In the genomic region with DNA sequence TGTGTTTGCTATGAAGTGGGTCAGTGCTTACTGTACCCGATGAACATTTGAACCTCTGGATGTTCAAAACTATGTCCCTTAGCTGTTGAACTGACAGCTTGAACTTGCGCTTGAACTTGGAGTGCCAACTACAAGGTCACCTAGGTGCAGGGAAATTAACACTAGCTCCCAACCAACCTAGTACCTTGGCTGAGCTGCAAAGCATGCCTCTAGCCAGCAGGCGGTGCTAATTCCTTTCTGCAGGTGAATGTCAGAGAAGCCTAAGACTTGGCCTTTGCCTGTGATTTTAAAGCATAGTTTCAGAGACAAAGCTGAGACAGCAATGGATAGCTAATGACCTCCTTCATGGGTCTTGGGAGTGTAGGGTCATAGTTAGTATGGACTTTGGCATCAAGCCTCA, we compare ENCODE assay signal across 9 mouse cellular contexts. TPM values are rescaled to one million over a fixed set of nuclear protein-coding genes. Genes with fewer than 3 reads are reported as not detected.
A peak's percentile ranks its signal among the peaks of the same experiment; 100 is the strongest.
DNase-seq lines count a peak whose midpoint lies in the region; ATAC-seq and TF ChIP-seq lines count a peak whose summit lies in the region.
"Had no signal": no experiment of that assay in that cellular context is flagged by ENCODE, and none has a peak within 500 bp of the region (broad histone marks: within the 10 kb centered on the region; RNA-seq: fewer than 3 reads in every experiment).

No protein-coding gene starts in this region.

- no peak overlapping the region for H3K4me2 ChIP-seq in heart, postnatal 0 days (ENCODE audit: low read depth, low read length)
- H3K4me2 ChIP-seq: limb, embryonic 12.5 days had no signal

- no peak for ATAC-seq in heart, postnatal 0 days (ENCODE audit: insufficient read depth, low read depth)

- H3K36me3 ChIP-seq in heart, postnatal 0 days (replicated peaks; ENCODE audit: control insufficient read depth, insufficient read depth, low read length): peaks cover 43% of the 10 kb centered on the region

- no peak overlapping the region for H3K4me3 ChIP-seq in heart, postnatal 0 days (ENCODE audit: low read depth, low read length)
- H3K4me3 ChIP-seq: limb, embryonic 12.5 days had no signal

- no peak overlapping the region for H3K9ac ChIP-seq in heart, postnatal 0 days (replicated peaks; ENCODE audit: low read depth, low read length)
- H3K9ac ChIP-seq: limb, embryonic 12.5 days had no signal

- peak overlapping the region; percentile 94 for H3K27ac ChIP-seq in heart, postnatal 0 days (ENCODE audit: low read depth)

- H3K4me1 ChIP-seq in heart, postnatal 0 days (ENCODE audit: control insufficient read depth, insufficient read depth): peaks cover 35% of the 10 kb centered on the region; the same call in 1 of the 2 replicates

- no peak for TF ChIP-seq EP300 in heart, postnatal 0 days (IDR thresholded peaks at IDR 0.05; ENCODE audit: low read depth)

- H3K27me3 ChIP-seq in heart, postnatal 0 days (ENCODE audit: control insufficient read depth, insufficient read depth, low read length): no peaks in the 10 kb centered on the region
- H3K27me3 ChIP-seq: limb, embryonic 12.5 days had no signal

- 36% methylated on average over 3 of the region's 3 CpGs for WGBS in heart, postnatal 0 days

- H3K9me3 ChIP-seq in heart, postnatal 0 days (replicated peaks; ENCODE audit: control insufficient read depth, low read length): no peaks in the 10 kb centered on the region
- H3K9me3 ChIP-seq: limb, embryonic 12.5 days had no signal

- peak; percentile 86 for TF ChIP-seq CTCF in heart, postnatal 0 days (IDR thresholded peaks at IDR 0.05; ENCODE audit: low read depth)

- peak; percentile 41 to 45 for DNase-seq in adrenal gland, adult 18-20 months (ENCODE audit: low spot score in 2 of 2)
- no peak for DNase-seq in adrenal gland, adult 8-10 months
- peak; percentile 36 for DNase-seq in MEL-GATA-1-ER (ENCODE audit: extremely low read depth, low read depth)
- DNase-seq in embryo, embryonic 10 days (ENCODE audit: low spot score): peak; percentile 75
- DNase-seq in heart, postnatal 0 days (ENCODE audit: low spot score): peak; percentile 70
- DNase-seq in layer of hippocampus, adult 9-11 months: peak; percentile 32
- DNase-seq in mesoderm, embryonic 11.5 days (ENCODE audit: low read depth, low spot score): peak; percentile 41
- DNase-seq in spleen, postnatal 4 days (ENCODE audit: low spot score in 2 of 2): peak; percentile 58 to 80

RNA-seq across cellular contexts. Expression of gene Zp1, which starts 12.5 kb away (rescaled TPM):
- total RNA-seq in adrenal gland, adult 18-20 months (2021): not detected
- total RNA-seq in adrenal gland, adult 8-10 months (2022): not detected
- not detected in 2 replicates for total RNA-seq in heart, postnatal 0 days (2014; rRNA removed; ENCODE audit: low replicate concordance)
- polyA plus RNA-seq in heart, postnatal 0 days (2015; fragmentation: Nextera tagmentation; extraction: Ambion mirVana): 0.19 TPM in 1 of 2 replicates, not detected in the other
- polyA plus RNA-seq: limb, embryonic 12.5 days had no signal

RNA-seq across cellular contexts. Expression of gene Prpf19, which starts 12.9 kb away (rescaled TPM):
- total RNA-seq in adrenal gland, adult 18-20 months (2021): 100 to 1,000 TPM; 120 to 168 TPM
- 100 to 1,000 TPM; 202 to 232 (median 221) TPM for total RNA-seq in adrenal gland, adult 8-10 months (2022)
- total RNA-seq in heart, postnatal 0 days (2014; rRNA removed; ENCODE audit: low replicate concordance): 362 and 463 TPM in 2 replicates
- polyA plus RNA-seq in heart, postnatal 0 days (2015; fragmentation: Nextera tagmentation; extraction: Ambion mirVana): 33.0 and 36.8 TPM in 2 replicates

RNA-seq across cellular contexts. Expression of gene Tmem109, which starts 26.1 kb away (rescaled TPM):
- total RNA-seq in adrenal gland, adult 18-20 months (2021): 100 to 1,000 TPM; 110 to 148 TPM
- total RNA-seq in adrenal gland, adult 8-10 months (2022): 100 to 1,000 TPM; 132 to 209 (median 153) TPM
- total RNA-seq in heart, postnatal 0 days (2014; rRNA removed; ENCODE audit: low replicate concordance): 80.6 and 99.8 TPM in 2 replicates
- polyA plus RNA-seq in heart, postnatal 0 days (2015; fragmentation: Nextera tagmentation; extraction: Ambion mirVana): 85.8 and 90.9 TPM in 2 replicates

RNA-seq across cellular contexts. Expression of gene Ptgdr2, which starts 29.1 kb away (rescaled TPM):
- total RNA-seq in adrenal gland, adult 18-20 months (2021): not detected
- total RNA-seq in adrenal gland, adult 8-10 months (2022): under 1 TPM in 3 of 4 experiments, not detected in 1; 0.09 to 0.27 (median 0.24) TPM
- 0.11 and 0.39 TPM in 2 replicates for total RNA-seq in heart, postnatal 0 days (2014; rRNA removed; ENCODE audit: low replicate concordance)
- polyA plus RNA-seq in heart, postnatal 0 days (2015; fragmentation: Nextera tagmentation; extraction: Ambion mirVana): 0.04 and 0.07 TPM in 2 replicates

RNA-seq across cellular contexts. Expression of gene Tmem132a, which starts 38.2 kb away (rescaled TPM):
- total RNA-seq in adrenal gland, adult 18-20 months (2021): 10 to 100 TPM; 17.1 to 28.0 TPM
- total RNA-seq in adrenal gland, adult 8-10 months (2022): 10 to 100 TPM; 39.0 to 47.6 (median 39.9) TPM
- total RNA-seq in heart, postnatal 0 days (2014; rRNA removed; ENCODE audit: low replicate concordance): 69.1 and 71.7 TPM in 2 replicates
- 19.3 and 19.5 TPM in 2 replicates for polyA plus RNA-seq in heart, postnatal 0 days (2015; fragmentation: Nextera tagmentation; extraction: Ambion mirVana)
